Mouse (Mus musculus) layer of hippocampus, postnatal 36 days (tissue): ENCODE data around the gene Nsg2. TPM values are rescaled to one million over a fixed set of nuclear protein-coding genes. Genes with fewer than 3 reads are reported as not detected.

Experiments used
- DNase-seq, 2 experiments: peaks; one replicate each; pipeline ENCODE4 v3.0.0; 2022
- total RNA-seq, 2 experiments: library from RNA; stranded (reverse); gene quantifications; 2 replicates each; pipeline ENCODE4 v1.2.3; 2021

The Nsg2 gene
- total RNA-seq, 2 experiments from 2014 or later: 660 to 690 TPM

DNA sequence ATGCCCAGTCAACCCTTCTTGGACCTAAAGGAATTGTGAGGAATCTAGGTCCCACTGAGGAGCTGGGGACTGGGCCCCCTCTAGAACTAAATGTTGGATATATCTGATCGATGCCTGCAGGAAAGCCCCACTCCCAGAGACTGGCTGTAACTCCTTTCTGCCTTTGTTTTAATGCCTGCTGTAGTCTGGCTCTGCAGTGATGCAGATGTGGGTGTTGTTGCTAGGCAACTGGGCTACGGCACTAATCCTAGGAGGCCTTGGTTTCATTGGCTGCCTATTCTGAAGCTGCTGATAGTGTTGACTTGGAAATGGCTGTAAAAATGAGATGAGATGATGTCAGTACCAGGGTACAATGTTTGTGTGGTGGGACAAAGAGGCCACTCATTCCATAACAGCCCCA lies 87.1 kb downstream of the Nsg2 start:
- peak; percentile 76 to 79 for DNase-seq

DNA sequence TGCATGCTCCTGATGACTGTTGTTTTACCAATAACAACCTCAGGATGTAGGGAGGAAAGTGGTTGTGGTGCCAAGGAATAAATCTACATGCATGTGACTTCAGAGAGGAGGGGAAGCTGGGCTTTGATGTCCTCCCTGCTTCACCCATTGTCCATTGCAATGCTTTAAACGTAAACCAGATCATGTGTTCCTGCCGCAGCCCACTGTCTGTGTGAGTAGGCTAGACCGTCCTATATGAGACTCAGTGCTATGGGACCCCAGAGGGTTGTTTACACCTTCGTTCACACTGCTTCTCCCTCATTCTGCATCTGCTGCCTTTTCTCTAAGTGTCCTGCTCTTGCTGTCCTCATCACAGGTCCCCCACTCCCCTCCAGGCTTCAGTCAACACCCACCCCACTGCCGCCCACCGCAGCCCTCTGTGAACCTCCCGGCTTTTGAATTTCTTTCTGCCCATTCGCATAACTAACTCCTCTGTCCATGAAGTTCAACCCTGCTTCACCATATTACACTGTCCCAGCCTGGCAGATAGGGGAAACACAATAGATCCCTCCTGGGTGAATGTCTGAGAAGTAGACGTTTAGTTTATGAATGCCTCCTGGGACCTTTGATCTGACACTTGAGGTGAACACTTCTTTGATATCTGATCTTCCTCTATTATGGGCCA lies 87.6 kb downstream of the Nsg2 start:
- DNase-seq: no peak

DNA sequence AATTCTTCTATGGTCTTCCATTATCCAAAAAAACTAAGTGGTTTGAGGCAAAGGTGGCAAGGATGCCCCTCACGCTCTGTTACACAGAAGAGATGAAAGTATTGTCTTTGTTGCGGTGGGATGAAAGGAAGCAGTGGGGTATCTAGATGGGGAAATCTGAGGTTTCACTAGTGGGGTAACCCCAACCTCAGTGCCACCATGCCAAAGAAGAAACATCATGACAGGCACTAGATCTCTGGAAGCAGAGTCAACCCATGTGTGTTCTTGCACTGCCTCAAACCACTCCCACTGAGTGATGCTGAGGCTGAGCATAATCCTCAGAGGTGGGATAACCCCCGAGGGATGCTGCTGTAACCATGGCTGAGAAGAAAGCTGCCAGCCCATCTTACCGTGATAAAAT lies 95.5 kb downstream of the Nsg2 start:
- DNase-seq: no peak

DNA sequence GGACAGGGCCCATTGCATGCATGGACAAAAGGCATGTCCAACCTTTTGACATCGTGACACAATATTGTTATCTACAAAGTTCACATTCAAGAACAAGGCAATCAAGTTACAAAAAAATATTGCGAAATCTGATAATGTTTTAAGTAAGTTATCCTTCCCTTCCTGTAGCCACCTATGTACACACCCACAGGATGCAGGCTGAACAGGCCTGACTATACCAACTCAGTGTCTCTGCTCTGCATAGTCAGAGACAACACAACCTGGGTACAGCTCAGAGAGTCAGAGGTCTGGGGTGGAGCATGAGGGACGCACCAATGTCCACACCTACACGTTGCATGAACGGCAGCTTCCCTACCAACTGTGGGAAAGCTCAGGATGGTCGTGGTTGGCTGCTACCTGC lies 96.1 kb downstream of the Nsg2 start:
- DNase-seq: no peak

DNA sequence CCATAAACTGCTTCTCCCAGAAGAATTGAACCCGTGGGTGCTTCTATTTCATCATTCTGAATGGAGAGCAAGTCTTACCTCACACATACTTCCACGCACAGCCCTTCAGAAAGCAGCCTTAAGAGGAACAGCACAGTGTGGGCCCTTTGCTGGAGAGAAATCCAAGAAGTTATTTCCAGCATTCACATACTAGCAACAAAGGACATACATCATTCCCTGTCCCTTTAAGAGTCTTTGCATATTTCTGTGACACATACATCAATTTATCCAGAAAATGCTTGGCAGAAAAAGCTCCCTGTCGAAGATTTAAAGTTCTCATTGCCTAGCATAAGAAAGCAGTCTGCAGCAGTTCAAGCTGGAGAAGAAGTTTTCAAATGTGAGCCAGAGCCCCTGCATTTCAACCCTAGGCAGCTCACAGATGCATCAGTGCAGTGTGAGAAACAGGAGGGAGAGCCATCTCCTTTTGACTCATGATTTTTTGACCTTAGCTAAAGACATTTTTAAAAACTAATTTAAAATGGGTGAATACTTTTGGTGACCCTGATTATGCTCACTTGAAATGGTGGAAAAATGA lies 100.9 kb downstream of the Nsg2 start:
- DNase-seq: no peak

DNA sequence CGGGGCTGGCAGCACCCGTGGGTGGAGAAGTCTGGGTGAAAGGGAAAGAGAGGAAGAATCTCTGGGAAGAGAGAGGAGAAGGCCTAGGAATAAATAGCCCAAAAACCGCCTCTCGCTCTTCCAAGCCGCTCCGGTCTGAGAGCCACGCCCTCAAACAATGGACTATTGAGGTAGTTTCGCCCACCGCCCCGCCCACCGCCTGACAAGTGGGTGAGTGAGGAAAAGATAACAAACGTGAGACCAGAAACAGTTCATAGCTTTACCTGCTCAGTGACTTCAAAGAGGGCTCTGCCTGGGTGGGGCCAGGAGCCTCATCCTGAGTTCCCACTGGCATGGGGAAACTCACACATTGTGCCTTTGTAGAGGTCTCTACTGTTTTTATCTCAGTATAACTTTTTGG lies 102.7 kb downstream of the Nsg2 start:
- no peak for DNase-seq

DNA sequence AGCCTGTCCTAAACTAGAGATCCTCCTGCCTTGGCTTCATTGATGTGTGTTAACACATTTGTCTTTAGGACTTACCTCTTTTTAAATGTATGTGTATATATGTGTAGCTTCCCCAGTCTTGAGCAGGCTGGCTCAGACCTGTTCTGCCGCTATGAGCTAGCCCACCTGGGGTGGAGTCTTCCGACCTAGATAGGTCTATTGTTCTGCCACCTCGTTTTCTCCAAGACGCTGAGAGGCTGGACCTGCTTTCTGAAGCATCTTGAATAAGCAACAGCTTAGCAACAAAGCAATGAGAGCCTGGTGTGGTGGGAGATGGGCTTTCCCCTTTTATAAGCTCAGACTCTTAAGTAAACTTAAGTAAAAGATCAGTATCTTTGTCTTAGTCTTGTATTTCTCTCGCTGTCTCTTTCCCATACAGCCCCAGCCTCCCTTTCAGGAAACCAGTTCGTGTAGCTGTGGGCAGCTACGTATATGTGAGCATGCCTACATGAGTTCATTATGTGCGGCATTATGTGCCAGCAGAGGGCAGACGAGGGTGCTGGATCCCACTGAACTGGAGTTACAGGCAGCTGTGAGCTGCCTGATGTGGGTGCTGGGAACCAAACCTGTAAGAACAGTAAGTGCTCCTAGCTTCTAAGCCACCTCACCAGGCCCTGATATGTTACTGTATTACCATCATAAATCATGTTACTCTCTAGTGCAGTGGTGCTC lies 104.3 kb downstream of the Nsg2 start:
- DNase-seq: no peak

DNA sequence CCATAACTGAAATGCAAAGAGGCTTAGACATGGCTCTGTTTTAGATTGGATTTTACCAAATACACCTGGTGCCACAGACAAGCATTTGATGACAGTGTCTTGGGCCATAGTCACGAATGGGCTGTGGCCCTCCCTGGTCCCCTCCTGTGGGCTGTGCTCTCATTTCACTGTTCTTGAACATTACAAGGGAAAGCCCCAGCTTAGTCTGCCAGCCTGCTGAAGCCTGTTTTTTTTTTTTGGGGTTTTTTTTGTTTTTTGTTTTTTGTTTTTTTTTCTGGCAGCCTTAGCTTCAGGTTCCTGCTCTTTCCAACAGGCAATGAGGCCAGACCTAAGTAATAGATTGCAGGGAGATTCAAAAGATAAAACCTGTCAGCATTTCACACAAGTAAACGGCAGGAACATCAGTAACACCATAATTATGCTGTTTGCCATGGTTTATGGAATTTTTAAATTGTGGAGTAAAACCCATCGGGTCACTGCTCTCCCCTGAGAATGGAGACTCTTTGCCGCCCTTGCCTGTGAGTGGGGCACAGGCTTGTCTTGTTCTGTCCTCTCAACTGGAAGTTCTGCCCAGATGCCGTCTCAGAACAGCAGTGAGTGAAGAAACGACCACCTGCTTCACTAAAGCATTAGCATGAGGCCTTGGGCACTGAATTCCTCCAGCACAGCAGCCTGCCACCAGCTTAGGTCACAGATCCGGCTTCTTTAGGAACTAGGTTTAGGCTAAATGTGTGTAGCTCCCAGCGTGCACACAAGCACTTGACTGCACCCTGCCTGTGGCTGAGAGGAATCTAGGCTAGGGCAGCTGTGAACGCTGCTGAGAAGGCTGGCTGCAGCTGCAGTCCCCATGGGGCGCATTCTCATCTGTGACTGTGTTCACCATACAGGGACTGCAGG lies 105.7 kb downstream of the Nsg2 start:
- DNase-seq: no peak

DNA sequence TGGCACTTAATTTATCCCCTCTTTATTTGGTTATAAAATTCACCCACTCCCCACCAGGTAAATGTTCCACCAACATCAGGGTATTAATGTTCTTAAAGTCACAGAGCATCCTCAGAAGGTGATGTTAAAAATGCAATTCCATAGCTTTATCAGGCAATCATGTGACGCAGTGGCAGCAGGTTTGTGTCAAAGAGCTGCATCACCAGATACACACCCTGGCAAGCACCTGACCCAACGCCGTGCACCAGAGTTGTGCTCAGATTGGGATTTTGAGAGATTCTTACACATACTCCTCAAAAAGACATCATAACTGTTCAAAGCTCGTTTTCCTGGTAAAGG lies 106.4 kb downstream of the Nsg2 start:
- DNase-seq: no peak

DNA sequence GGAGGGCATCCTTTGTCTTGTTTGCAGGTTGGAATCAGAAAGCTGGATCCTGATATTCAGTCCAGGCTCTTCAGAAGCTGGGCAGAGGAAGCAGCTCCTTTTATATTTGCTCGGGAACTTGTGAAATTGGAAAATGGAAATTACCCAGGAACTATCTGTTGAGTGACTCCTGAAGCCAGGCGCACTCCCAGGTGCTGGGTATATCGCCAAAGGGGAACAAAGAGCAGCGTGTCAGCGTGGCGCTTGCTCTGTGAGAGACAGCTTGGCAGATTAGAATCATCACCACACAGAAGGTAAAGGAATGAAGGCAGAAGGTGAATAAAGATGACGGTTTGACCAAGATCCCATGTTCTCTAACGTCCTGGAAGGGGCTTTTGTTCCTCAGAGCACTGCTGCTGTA lies 108.2 kb downstream of the Nsg2 start:
- no peak for DNase-seq

Other genes with a start within 250 kb of the Nsg2 start
- 100 to 1,000 TPM; 156 to 163 TPM for gene Cpeb4, start 128.3 kb upstream of the Nsg2 start, total RNA-seq
- not detected for gene 4930524B15Rik, start 34.9 kb upstream of the Nsg2 start, total RNA-seq
- gene Il9r, start 199.8 kb downstream of the Nsg2 start, total RNA-seq: not detected
- gene Snrnp25, start 205.0 kb downstream of the Nsg2 start, total RNA-seq: 10 to 100 TPM; 18.0 to 19.0 TPM
- 10 to 100 TPM; 13.4 to 16.5 TPM for gene Rhbdf1, start 221.8 kb downstream of the Nsg2 start, total RNA-seq
- gene Mpg, start 226.0 kb downstream of the Nsg2 start, total RNA-seq: 10 to 100 TPM; 16.8 to 17.0 TPM